Mouse (Mus musculus): Measurements from ENCODE around the gene Pycard. TPM values are rescaled to one million over a fixed set of nuclear protein-coding genes. Genes with fewer than 3 reads are reported as not detected.

Pycard gene
- total and polyA plus RNA-seq, 3 experiments = 5.1 to 52.5 (median 8.1) TPM

GRCm38 (mm10) chr7:127946470-127947023 is 47.1 kb downstream of the Pycard start, which contains the start of gene Prss36:
TSS of gene Prss36 (minus strand) at chr7:127946725.
- H3K79me2 ChIP-seq (replicated peaks; ENCODE audit: control insufficient read depth, extremely low read depth, insufficient read depth, poor library complexity, severe bottlenecking) = no peaks in the 10 kb centered on the region
- H3K27ac ChIP-seq (ENCODE audit: insufficient read depth, low read depth) = no peak within 1 kb of the TSS
- H3K27me3 ChIP-seq (replicated peaks) = peaks cover 69% of the 10 kb centered on the region
- in situ Hi-C loops (cut with MboI; ENCODE audit: low pct_ligation_motif_present, low pct_unique_long_range_greater_than_20kb, low sequenced_read_pairs) = no loop called here
- no peak for TF ChIP-seq MAX (IDR thresholded peaks at IDR 0.05; ENCODE audit: low read length)
- no peak for TF ChIP-seq ZMIZ1 (IDR thresholded peaks at IDR 0.05; ENCODE audit: low read depth, low read length)
- TF ChIP-seq IRF4 (IDR thresholded peaks at IDR 0.05; ENCODE audit: low read depth, low read length) = no peak
- TF ChIP-seq CHD1 (IDR thresholded peaks at IDR 0.05; ENCODE audit: low read depth, low read length) = no peak
- no peak for TF ChIP-seq MAZ (IDR thresholded peaks at IDR 0.05; ENCODE audit: low read depth, low read length)
- no peak for TF ChIP-seq TBP (conservative IDR thresholded peaks at IDR 0.05; ENCODE audit: low read depth, low read length)
- TF ChIP-seq BHLHE40 (IDR thresholded peaks at IDR 0.05; ENCODE audit: low read depth, low read length) = no peak
- TF ChIP-seq MYC (IDR thresholded peaks at IDR 0.05; ENCODE audit: low read depth, low read length) = no peak
- TF ChIP-seq CTCF (conservative IDR thresholded peaks at IDR 0.05 in 1 of 2, IDR thresholded peaks at IDR 0.05 in 1 of 2; ENCODE audit: low read depth in 2 of 2, low read length in 2 of 2) = no peak
- TF ChIP-seq UBTF (IDR thresholded peaks at IDR 0.05; ENCODE audit: low read depth, low read length) = no peak
- TF ChIP-seq PAX5 (IDR thresholded peaks at IDR 0.05; ENCODE audit: low read length) = no peak
- TF ChIP-seq KAT2A (IDR thresholded peaks at IDR 0.05; ENCODE audit: insufficient replicate concordance, low read length) = no peak
- DNase-seq (ENCODE audit: extremely low read depth) = no peak
- dilution Hi-C loops (cut with MboI; ENCODE audit: extremely low pct_ligation_motif_present, extremely low pct_unique_long_range_greater_than_20kb, low sequenced_read_pairs) = no loop called here
- H3K9me3 ChIP-seq (replicated peaks; ENCODE audit: low read length) = no peaks in the 10 kb centered on the region
- H3K4me1 ChIP-seq (ENCODE audit: control insufficient read depth in 1 of 2, insufficient read depth in 2 of 2) = no peaks in the 10 kb centered on the region
- H3K9ac ChIP-seq (ENCODE audit: insufficient read depth, low read depth) = no peak within 1 kb of the TSS
- no peak within 1 kb of the TSS for H3K4me2 ChIP-seq (ENCODE audit: insufficient read depth, low read depth, poor library complexity, severe bottlenecking)
- no peaks in the 10 kb centered on the region for H3K36me3 ChIP-seq (replicated peaks in 1 of 2; ENCODE audit: control insufficient read depth in 1 of 2, insufficient read depth in 1 of 2, low read length in 1 of 2)
- H3K4me3 ChIP-seq (replicated peaks in 1 of 3; ENCODE audit: low read depth in 2 of 3, low read length in 2 of 3, poor library complexity in 1 of 3) = no peak within 1 kb of the TSS

GRCm38 (mm10) chr7:127944614-127945013 is 49.1 kb downstream of the Pycard start:
- no peak for DNase-seq (ENCODE audit: extremely low read depth)
- no peak overlapping the region for H3K9ac ChIP-seq (ENCODE audit: insufficient read depth, low read depth)
- H3K79me2 ChIP-seq (replicated peaks; ENCODE audit: control insufficient read depth, extremely low read depth, insufficient read depth, poor library complexity, severe bottlenecking) = no peaks in the 10 kb centered on the region
- no peaks in the 10 kb centered on the region for H3K4me1 ChIP-seq (ENCODE audit: control insufficient read depth in 1 of 2, insufficient read depth in 2 of 2)
- dilution Hi-C loops (cut with MboI; ENCODE audit: extremely low pct_ligation_motif_present, extremely low pct_unique_long_range_greater_than_20kb, low sequenced_read_pairs) = no loop called here
- H3K27ac ChIP-seq (ENCODE audit: insufficient read depth, low read depth) = no peak overlapping the region
- H3K4me2 ChIP-seq (ENCODE audit: insufficient read depth, low read depth, poor library complexity, severe bottlenecking) = no peak overlapping the region
- TF ChIP-seq USF2 (conservative IDR thresholded peaks at IDR 0.05; ENCODE audit: low read depth, low read length) (no peak), USF1 (IDR thresholded peaks at IDR 0.05; ENCODE audit: low read depth, low read length) (no peak), CHD2 (IDR thresholded peaks at IDR 0.05; ENCODE audit: low read length) (no peak), MAX (IDR thresholded peaks at IDR 0.05; ENCODE audit: low read length) (no peak), SIN3A (IDR thresholded peaks at IDR 0.05; ENCODE audit: low read length) (no peak), POLR2A (IDR thresholded peaks at IDR 0.05; ENCODE audit: low read depth, low read length) (no peak), MAFK (IDR thresholded peaks at IDR 0.05; ENCODE audit: insufficient replicate concordance, low read length) (no peak), BHLHE40 (IDR thresholded peaks at IDR 0.05; ENCODE audit: low read depth, low read length) (no peak), ZC3H11A (IDR thresholded peaks at IDR 0.05; ENCODE audit: low read depth, low read length) (no peak), POLR2AphosphoS2 (IDR thresholded peaks at IDR 0.05; ENCODE audit: low read depth, low read length) (no peak)
- H3K36me3 ChIP-seq (replicated peaks in 1 of 2; ENCODE audit: control insufficient read depth in 1 of 2, insufficient read depth in 1 of 2, low read length in 1 of 2) = no peaks in the 10 kb centered on the region
- no peak overlapping the region for H3K4me3 ChIP-seq (replicated peaks in 1 of 3; ENCODE audit: low read depth in 2 of 3, low read length in 2 of 3, poor library complexity in 1 of 3)
- in situ Hi-C loops (cut with MboI; ENCODE audit: low pct_ligation_motif_present, low pct_unique_long_range_greater_than_20kb, low sequenced_read_pairs) = no loop called here
- peaks cover 64% of the 10 kb centered on the region for H3K27me3 ChIP-seq (replicated peaks)
- no peaks in the 10 kb centered on the region for H3K9me3 ChIP-seq (replicated peaks; ENCODE audit: low read length)

All from CH12.LX (cell line).